Mouse (Mus musculus): ENCODE data around the gene Egfl6.
"Not testable (repeated sequence)": the region's sequence is repeated elsewhere in the genome, so short reads cannot be mapped to it uniquely, and the experiment has no call there.

Gene Egfl6

DNA sequence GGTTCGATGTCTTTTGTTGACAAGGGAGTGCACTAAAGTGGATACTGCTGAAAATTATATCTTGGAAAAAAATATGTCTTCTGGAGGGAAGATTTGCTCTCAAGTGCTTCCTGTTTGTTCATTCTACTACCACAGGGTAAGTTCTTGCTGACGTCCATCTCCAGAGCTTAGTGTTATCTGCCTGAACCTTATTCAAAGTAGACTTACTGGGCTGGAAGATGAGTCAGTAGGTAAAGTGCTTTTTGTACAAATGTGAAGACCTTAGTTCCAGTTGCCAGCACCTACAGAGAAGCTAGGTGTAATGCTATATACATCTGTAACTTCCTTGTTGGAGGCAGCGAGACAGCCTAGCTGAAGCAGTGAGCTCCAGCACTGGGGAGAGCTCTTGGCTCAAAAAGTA is 69.6 kb downstream of the Egfl6 start:
- no peak for DNase-seq

DNA sequence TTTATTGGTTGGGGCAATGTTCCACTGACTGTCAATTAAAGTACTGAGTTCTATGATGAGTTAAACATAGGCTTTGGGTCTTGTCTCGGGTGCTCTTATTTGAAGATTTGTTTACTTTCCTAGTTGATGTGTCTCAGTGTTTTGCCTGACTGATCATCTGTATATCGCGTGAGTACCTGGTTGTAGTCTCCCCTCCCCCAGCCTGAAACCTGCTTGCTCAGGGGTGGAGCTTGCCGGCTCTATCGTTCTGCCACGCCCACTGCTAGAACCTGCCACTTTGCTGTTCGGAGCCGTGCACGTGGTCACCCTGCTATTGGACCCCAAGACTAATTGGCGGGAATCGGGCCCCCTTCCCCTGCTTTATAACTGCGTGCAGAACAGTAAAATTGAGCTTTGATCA is 71.5 kb downstream of the Egfl6 start:
- not testable (repeated sequence) for DNase-seq

DNA sequence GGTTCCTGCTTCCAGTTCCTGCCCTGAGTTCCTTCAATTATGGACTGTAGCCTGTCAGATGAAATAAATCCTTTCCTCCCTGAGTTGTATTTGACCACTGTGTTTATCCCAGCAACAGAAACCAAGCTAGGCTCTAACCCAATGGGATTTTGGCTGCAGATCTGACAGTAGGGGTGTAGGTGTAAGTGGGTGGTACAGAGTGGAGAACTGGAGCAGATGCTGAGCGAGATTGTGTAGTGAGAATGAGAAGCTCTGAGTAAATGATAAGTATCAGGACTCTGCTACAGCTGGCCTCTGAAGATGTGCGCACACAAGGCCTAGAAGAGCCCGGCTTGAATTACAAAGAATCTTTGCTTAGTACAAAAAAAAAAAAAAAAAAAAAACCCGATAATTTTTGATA is 73.4 kb downstream of the Egfl6 start:
- no peak for DNase-seq

DNA sequence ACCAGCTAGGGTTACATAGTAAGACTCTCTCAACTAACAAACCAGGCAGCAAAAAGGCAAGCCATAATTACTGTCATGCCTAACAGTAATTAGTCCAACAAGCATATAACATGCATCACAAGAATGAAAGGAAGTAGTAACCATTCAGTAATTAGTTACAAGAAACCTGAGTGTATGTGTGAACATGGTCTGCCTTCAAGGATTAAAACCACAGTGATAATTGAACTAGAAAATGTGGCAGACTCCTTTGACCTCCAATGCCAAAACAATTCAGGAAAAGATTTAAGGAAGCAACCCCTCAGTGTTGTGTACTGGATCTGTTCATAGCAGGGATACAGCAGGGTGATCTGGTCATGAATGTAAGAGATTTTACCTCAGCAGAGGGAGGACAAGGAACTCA is 74.4 kb downstream of the Egfl6 start:
- no peak for DNase-seq

DNA sequence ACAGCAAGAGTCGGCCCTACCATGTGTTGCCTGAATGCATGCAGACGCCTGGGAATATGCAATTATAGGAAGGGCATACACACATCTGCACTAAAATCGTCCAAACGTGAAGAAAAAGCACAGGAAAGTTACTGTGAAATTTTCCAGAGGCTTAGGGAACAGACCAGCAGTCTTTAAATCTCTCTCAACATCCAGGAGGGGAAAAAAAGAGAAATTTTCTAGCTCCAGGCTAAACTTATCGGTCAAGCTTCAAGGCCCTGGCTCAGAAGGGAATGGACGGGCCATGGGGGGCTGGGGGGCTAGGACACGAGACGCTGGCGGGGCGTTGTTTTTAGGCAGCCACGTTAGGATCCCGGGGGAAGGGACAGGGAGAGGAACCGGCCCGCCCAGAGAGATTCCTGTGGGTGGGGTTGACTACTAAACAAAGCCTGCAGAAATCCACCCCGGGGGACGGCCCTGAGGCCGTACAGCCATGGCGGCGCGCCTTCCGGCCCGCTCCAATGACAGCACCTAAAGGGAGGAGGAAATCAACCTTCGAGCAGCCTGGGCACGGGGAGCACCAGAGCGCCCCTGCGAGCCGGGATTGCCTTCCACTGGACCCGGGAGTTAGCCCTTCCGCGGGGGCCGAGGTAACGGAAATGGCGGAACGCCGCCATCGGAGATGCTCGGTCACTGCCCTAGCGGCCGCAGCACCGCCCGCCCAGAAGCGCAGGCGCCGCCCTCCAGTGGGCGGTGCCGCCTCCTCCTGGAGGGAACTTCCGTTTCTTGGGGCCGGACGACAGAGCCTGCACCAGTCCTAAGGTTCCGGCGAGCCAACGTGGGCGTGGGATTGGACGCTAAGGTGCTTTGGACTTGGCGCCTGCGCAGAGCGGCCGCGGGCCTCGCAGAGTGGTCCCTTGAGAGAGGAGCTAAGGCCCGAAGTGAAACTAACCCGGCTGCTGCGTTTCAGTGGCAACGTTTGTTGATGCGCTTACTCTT is 75.5 kb downstream of the Egfl6 start:
- DNase-seq: peak; percentile 92

GRCm38 (mm10) chrX:166504421-166504820 is 81.1 kb downstream of the Egfl6 start:
- no peak for DNase-seq

- DNase-seq: no peak
Observed at GRCm38 (mm10) chrX:166499496-166500190, 85.9 kb downstream of the Egfl6 start.

- no peak for DNase-seq
Observed at GRCm38 (mm10) chrX:166497771-166498170, 87.7 kb downstream of the Egfl6 start.

GRCm38 (mm10) chrX:166495052-166495451 is 90.5 kb downstream of the Egfl6 start:
- DNase-seq: no peak

DNA sequence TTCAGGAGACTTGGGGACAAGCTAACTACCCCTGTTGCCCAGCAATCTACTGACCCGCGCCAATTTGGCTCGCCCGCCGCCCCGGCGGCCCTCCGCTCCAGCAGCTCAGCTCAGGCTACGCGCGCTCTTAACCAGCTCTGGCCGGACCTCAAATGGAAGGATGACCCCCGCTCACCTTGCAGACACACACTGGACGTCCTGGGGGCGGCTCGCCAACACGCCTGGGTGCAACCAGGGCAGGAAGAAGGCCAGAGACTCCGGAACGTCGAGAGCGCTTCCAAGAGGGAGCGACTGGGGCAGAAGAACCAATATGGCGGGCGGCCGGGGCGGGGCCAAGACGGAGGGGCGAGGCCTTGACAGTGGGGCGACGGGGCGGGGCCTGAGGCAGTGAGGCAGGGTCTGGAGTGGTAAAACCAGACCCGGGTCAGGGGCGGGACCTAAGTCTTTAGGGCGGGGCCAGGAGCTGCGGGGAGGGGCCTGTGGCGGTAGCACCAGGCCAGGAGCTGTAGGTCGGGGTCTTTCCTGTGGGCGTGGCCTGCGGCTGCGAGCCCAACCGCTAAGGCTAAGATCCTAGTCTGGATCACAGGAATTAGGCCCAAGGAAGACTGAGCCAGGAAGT is 106.0 kb downstream of the Egfl6 start, which contains the start of gene Rab9:
Rab9 (minus strand) TSS at position 503 of the 619 bp plus-strand sequence.
- peak; percentile 88 for DNase-seq

DNA sequence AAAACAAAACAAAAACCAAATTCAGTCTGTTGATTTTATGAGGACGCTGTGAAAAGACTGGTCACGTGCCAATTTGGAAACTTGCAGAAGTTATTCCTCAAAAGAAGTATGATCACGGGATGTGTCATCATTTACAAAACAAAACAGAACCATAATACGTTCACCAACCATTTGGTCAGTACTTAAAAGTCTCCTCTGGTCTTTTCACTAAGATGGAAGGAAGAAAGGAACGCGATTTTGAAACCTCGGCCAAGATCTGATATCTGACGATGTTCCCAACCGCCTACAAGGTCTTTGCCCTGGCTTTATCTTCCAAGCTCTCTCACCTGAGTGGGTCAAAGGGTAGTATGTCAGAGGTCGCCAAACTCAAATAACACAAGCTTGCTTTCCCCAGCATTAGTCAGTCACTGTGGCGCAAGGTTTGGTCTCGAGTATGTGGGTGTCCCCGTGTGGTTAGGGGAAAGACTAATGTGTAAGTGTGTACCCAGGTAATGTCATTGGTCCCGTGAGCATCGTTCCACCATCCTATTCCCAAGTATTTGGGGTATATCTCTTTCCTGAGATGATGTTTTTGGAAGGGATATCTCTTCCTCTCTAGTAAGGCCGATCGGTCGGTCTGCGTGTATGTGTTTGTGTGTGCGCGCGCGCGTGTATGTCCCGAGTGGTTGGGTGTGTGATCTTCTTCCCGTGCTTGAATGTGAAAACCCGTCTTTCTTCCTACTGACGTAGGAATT is 106.7 kb downstream of the Egfl6 start:
- DNase-seq: no peak

DNA sequence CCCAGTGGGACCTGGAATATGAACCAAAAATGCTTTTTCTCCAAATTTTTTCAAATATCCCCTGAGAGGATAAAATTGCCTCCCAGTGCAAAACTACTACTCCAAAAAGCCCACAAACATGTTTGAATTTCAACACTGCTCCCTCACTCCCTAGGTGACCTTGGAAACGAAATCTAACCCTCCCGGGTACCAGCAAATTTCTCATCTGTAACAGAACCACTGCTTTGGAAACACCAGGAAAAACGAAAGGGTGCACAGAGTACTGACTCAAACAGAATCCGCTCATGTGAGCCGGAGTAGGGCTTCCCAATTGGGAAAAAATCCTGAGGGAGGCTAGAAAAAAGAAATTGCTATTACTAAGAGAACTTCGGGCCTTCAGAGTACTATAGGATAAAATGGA is 108.1 kb downstream of the Egfl6 start:
- DNase-seq: no peak
